Mouse (Mus musculus) thymus, adult 2 months (tissue): ENCODE data around the gene Gm21915.

Source experiments
- CTCF ChIP-seq: fragments of 200-500 bp; IDR thresholded peaks from 2 replicates; pipeline ENCODE4 v1.5.1; 2012; ENCODE audit warnings: mild to moderate bottlenecking, control low read depth, low read length, moderate library complexity, borderline replicate concordance; ENCODE audit not compliant: control insufficient read depth, poor library complexity, insufficient read depth; ENCODE audit errors: extremely low read depth
- POLR2A ChIP-seq: fragments of 200-500 bp; IDR thresholded peaks from 2 replicates; pipeline ENCODE4 v1.6.1; 2012; ENCODE audit warnings: mild to moderate bottlenecking, low read length, control low read depth, moderate library complexity; ENCODE audit not compliant: control insufficient read depth, poor library complexity, insufficient read depth; ENCODE audit errors: extremely low read depth

DNA sequence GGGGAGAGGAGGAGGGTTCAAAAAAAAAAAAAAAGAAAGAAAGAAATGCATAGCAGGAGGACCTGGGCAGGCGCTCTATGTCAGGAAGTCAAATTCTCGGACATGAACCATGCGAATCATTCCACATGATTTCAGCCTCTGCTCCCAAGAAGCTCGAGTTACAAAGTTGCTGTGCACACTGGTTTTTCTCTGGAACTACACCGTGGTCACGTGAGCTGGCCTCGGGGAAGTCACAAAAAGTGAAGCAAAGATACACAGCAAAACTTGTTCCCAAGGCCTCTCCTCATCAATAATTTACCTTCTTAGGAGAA lies 47.4 kb downstream of the Gm21915 start:
- TF ChIP-seq CTCF (no peak), POLR2A (no peak)
